Mouse (Mus musculus) thymus, postnatal 0 days (tissue): Measurements from ENCODE around the gene Ugt1a6b. TPM values are rescaled to one million over a fixed set of nuclear protein-coding genes. Genes with fewer than 3 reads are reported as not detected.

Experiments used
- DNase-seq: peaks from one replicate; pipeline ENCODE4 v3.0.0-alpha.2; 2015; ENCODE audit warnings: low spot score
- polyA plus RNA-seq: library from polyadenylated mRNA; unstranded; fragments of >200 nt; fragmentation: Nextera tagmentation; extraction: Ambion mirVana; gene quantifications from 2 replicates; pipeline ENCODE4 v1.2.1, GENCODE M21; 2015

Gene Ugt1a6b
- polyA plus RNA-seq, 1 experiment from 2014 or later: not detected

- DNase-seq: no peak
Observed at GRCm38 (mm10) chr1:88260114-88260513, 157.1 kb downstream of the Ugt1a6b start.

GRCm38 (mm10) chr1:88260604-88261377 lies 157.7 kb downstream of the Ugt1a6b start:
- DNase-seq: no peak

DNA sequence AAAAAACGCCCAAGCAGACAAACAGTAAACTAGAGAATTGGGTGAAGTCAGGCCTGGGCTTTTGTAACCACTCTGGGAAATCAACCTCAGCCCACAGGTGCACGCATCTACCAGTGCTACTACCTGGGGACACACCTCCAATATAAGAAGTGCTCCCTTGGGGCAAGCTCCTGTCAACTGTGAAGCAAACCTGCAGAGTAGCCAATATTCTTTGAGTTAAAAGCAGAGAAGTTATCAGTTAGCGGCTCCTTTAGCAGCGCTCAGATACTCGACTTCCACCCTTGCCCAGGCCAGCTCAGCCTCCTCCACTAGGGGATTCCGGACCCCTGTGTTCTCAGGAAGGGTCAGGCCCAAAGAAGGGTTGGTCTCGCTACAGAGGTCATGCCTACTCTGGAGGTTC lies 158.7 kb downstream of the Ugt1a6b start:
- no peak for DNase-seq

DNA sequence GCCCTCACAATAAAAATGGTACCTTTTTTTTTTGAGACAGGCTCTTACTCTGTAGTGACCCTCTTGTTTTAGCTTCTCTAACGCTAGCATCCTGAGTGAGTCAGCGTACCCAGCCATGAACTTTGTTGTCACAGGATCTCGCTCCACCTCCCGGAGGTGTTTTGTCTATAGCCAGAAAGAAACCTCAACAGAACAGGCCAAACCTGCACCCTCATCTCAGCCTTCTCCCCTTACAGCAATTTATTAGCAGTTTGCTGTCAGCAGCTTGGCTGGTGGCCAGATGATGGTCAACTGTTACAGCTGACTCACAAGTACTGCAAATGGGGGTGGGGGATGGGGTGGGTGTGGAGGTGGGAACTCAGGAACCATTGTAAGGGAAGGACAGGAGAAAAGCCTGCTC lies 159.2 kb downstream of the Ugt1a6b start:
- no peak for DNase-seq

DNA sequence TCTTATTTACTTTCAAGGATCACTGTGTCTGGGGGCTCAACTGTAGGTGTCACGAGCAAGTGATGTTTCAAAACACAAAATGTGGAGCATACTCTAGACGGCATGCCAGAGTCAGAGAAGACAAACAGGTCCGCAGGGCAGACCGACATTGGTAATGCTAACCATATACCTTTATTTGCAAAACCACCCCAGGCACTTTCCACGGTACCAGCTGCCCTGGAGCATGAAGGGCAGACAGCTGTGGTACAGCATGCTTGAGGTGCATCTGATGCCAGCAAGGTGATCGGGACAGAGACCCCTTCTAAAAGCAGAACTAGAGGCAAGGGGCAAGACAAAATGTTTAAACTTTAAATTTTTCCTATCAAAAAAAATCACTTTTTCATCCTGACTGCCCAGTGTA lies 159.9 kb downstream of the Ugt1a6b start:
- DNase-seq: no peak

GRCm38 (mm10) chr1:88263778-88264177 lies 160.7 kb downstream of the Ugt1a6b start:
- DNase-seq: no peak

DNA sequence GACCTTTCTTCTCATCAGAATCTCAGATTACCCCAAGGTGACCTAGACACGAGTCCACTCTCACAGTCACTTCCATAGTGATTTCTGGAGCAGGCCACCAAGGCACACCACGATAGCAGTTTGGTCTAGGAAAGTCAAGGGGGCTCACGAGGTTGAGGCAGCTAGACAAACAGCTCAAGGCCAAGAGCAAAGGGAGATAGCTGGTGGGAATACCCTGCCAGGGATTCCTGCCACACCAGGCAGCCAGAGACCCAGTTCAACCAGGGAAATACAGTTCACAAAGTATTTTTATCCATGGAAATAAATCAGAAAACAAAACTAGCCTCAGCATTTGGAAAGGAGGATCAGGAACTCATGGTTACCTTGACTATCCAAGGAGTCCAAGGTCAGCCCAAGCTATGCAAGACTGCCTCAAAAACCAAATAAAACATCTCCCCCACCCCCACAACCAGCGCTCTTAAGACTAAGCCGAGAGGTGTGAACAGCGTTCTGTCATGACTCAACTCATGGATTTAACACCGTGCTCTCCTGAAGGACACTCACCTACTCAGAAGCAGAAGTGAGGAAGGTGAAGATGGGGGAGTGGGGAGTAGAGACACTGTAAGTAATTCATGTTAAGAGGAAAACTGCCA lies 161.3 kb downstream of the Ugt1a6b start:
- no peak for DNase-seq

- DNase-seq: no peak
Observed at GRCm38 (mm10) chr1:88264869-88265240, 161.8 kb downstream of the Ugt1a6b start.

DNA sequence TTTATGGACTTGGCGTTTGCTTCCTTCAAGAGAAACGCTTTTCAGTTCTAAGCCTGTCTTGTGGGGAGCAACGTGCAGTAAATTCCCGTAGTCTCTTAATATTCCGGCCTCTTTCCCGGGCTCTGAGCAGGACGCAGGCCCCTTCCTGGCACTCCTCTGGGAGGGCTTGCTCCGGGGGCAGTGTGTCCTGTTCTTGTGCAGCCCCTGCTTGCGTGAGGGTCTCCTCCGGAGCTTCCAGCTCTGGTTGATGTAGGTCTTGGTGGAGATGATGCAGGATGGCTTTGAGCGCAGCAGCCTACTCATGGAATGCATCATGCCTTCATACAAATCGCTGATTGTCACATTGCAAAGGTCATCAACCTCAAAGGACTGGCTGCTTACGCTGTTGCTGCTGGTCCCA lies 163.1 kb downstream of the Ugt1a6b start:
- no peak for DNase-seq

GRCm38 (mm10) chr1:88267489-88267888 lies 164.4 kb downstream of the Ugt1a6b start:
- no peak for DNase-seq

GRCm38 (mm10) chr1:88268070-88268469 lies 165.0 kb downstream of the Ugt1a6b start:
- DNase-seq: no peak

Other genes with a start within 250 kb of the Ugt1a6b start
- 73.7 and 80.7 TPM in 2 replicates for gene Dgkd, start 250.0 kb upstream of the Ugt1a6b start, polyA plus RNA-seq
- 11.4 and 13.0 TPM in 2 replicates for gene Usp40, start 94.7 kb upstream of the Ugt1a6b start, polyA plus RNA-seq
- gene Ugt1a10, start 47.9 kb upstream of the Ugt1a6b start, polyA plus RNA-seq: not detected in 2 replicates
- not detected in 2 replicates for gene Ugt1a9, start 32.5 kb upstream of the Ugt1a6b start, polyA plus RNA-seq
- gene Ugt1a8, start 15.4 kb upstream of the Ugt1a6b start, polyA plus RNA-seq: not detected in 2 replicates
- 1.7 and 2.4 TPM in 2 replicates for gene Ugt1a7c, start 8.2 kb upstream of the Ugt1a6b start, polyA plus RNA-seq
- gene Ugt1a6a, start 31.6 kb downstream of the Ugt1a6b start, polyA plus RNA-seq: 1.3 and 1.4 TPM in 2 replicates
- not detected in 2 replicates for gene Ugt1a5, start 62.8 kb downstream of the Ugt1a6b start, polyA plus RNA-seq
- gene Ugt1a2, start 97.3 kb downstream of the Ugt1a6b start, polyA plus RNA-seq: 0.13 TPM in 1 of 2 replicates, not detected in the other
- gene Dnajb3, start 102.5 kb downstream of the Ugt1a6b start, polyA plus RNA-seq: 2.9 and 3.9 TPM in 2 replicates
- 0.36 and 0.54 TPM in 2 replicates for gene Ugt1a1, start 108.7 kb downstream of the Ugt1a6b start, polyA plus RNA-seq
- gene Mroh2a, start 123.7 kb downstream of the Ugt1a6b start, polyA plus RNA-seq: 0.64 and 1.4 TPM in 2 replicates
- gene Hjurp, start 174.4 kb downstream of the Ugt1a6b start, polyA plus RNA-seq: 82.7 and 102 TPM in 2 replicates
- not detected in 2 replicates for gene Trpm8, start 174.4 kb downstream of the Ugt1a6b start, polyA plus RNA-seq